Mouse (Mus musculus) liver, embryonic 14.5 days (tissue): ENCODE data around the gene Heatr4.
"Not testable (repeated sequence)": the region's sequence is repeated elsewhere in the genome, so short reads cannot be mapped to it uniquely, and the experiment has no call there.

Experiments
- CTCF ChIP-seq: IDR thresholded peaks from 2 replicates; pipeline ENCODE4 v1.5.1; 2016; ENCODE audit warnings: antibody characterized with exemption, low read depth, control low read depth
- EP300 ChIP-seq: IDR thresholded peaks from 2 replicates; pipeline ENCODE4 v1.6.1; 2016; ENCODE audit warnings: antibody characterized with exemption, low read depth

DNA sequence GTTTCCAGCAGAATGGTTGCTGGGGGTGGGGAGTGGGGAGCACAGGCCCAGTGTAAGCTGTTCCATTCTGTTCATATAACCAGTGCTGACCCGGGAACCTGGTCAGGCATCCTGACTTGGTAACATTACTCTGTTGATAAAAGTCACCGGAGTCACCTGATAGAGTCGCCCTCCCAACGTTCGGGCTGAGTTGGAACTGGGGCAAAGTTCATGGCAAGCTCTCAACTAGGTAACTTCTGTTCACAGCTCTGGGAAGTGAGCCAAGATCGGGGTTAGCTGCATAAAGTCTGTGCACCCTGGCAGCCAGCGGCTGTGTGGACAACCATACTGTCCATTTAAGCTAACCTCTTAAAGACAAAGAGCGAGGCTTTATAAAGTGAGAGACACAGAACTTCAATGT, 14.6 kb upstream of the Heatr4 start:
- not testable (repeated sequence) for TF ChIP-seq EP300, CTCF
